Mouse (Mus musculus) regulatory T cell (primary cell): ENCODE measurements around the gene Zbed3.
"Not testable (repeated sequence)": the region's sequence is repeated elsewhere in the genome, so short reads cannot be mapped to it uniquely, and the experiment has no call there.

Experiments used
- in situ Hi-C: fragments of 300-600 bp; cut with MboI, MseI; formaldehyde crosslinking; loops from one replicate; pipeline ENCODE4 v1.15.1; 2025; ENCODE audit warnings: high pct_unique_total_duplicates

Gene Zbed3

DNA sequence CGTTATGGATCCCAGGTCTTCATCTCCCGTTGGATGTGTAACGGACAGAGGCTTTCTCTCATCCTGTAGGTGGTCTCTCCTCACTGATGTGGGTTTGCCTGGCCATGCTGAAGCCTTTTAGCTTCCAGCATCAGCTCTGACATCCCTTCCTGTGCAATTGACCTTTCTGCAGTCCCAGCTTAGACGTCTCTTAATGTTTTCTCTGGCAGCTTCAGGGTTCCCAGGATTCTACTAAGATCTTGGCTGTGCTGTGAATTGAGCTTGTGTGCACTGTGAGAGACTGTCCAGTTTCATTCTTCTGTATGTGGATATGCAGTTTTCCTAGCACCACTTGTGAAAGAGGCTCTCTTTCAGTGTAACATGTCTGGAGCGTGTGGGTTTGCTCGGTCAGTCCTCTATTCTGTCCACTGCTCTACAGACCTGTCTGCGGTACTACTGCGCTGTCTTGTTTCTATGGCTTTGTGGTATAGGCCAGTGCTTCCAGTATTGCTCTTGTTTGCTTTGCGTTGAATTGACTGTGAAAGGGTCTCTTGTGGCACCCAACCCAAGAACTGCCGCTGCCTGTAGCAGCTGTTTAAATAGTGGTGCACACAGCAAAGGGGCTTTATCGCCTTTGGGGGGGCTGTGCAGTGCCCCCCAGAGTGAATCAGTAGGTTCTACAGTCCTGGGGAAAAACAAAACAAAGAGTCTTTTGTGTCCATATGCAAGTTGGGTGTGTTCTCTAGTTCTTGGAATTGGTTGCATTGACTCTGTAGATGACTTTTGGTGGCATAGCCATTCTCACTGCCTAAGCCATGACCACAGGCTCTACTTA, 8.9 kb downstream of the Zbed3 start:
- in situ Hi-C loops, result no loop called here

DNA sequence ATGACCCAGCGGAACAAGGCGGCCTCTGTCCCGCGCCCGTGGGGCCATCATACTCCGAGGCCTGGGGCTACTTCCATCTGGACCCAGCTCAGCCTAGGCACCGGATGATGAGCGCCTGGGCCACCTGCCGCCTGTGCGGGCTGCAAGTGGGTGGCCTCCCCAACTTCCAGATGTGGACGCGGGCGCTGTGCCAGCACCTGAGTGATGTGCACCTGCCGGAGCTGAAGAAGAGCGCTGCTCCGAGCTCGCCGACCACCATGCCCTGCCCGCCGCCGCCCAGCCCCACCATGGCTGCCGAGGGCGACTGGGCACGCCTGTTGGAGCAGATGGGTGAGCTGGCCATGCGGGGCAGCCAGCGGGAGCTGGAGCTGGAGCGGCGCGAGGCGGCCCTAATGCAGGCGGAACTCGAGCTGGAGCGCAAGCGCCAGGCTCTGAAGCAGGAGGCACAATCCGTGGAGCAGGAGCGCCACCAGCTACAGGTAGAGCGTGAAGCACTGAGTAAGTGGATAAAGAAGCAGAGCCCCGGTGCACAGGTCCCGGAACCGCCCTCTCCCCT, 12.8 kb downstream of the Zbed3 start:
- in situ Hi-C loops, result no loop called here

DNA sequence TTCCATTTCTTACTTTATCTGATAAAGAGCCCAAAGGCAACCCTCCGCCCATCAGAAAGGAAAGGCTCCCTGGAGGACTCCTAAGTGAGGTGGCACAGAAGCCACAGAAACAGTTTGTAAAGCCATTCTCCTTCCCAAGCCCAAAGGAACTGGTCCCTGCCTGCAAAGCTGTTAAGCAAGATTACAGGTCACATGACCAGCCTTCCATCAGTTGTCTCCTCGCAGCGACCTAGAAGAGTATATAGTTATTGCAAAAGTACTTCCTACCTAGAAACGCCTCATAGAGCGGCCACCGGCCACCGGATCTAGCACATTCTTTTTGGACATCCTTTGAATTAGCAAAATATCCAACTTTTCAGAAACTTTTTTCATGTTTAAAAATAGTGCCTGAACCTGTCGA, 20.1 kb downstream of the Zbed3 start:
- in situ Hi-C loops, result no loop called here

DNA sequence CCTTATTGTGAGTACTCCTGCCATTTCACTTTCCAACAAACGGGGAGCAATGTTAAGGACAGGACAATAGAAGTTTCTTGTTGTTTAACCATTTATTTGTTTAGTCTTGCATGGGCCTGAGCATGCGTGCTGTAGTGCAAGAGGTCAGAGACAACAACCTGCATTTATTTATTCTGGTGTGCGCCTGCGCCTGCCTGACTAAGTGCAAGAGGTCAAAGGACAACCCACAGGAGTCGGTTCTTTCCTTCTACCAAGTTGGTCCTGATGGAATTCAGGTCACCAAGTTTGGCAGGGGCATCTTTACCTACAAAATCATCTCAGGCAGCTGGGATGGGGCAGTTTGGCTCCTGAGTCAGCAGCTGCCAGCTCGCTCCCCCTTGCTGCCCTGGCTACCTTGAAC, 22.5 kb downstream of the Zbed3 start:
- in situ Hi-C loops, result no loop called here

DNA sequence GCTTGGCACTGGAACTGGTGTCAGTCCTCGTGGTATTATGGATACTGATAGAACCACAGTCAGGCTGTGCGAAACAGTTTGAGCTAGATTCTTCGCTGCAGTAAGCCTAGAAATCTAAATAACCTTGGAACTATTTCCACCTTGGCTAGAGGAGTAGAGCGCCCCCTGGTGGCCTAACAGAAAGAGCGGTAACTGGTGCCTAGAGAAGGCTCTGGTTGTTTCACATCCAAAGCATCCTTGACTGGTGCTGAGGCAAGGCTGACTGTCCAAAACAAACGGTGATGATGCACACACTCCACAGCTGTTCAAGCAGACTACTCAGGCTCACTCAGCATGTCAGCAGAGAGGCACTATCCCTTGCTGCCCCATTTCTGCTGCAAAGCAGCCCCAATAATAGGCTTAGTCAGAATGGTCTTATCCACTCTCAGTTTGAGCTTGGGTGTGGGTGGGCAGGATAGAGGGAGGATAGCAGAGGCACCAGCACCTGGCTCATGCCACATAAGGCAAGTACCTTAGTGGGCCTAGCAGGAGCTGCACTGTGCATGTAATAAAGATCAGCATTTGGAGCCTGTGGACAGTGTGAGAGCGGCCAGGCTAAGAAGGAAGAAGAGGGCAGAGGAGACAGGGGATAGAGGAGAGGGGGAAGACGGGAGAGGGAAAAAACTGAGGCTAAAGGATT, 23.7 kb downstream of the Zbed3 start:
- in situ Hi-C loops, result no loop called here

DNA sequence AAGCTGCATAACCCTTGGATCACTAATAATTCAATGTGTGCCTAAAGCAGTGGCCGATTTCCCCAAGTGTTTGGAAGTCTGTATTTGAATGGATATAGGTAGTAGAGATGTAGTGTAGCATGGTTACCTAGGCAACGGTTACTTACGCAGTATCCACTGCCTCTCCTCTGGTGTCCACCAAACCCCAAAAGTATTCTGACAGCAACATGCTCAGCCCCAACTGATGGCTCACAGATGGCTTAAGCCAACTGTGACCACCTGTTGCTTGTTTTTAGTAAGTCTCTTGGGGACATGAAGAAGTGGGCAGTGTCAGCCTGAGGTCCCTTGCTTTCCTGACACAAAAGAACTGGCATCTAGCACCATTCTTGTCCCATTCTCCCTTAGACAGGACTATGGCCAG, 25.1 kb downstream of the Zbed3 start:
- in situ Hi-C loops, result no loop called here

DNA sequence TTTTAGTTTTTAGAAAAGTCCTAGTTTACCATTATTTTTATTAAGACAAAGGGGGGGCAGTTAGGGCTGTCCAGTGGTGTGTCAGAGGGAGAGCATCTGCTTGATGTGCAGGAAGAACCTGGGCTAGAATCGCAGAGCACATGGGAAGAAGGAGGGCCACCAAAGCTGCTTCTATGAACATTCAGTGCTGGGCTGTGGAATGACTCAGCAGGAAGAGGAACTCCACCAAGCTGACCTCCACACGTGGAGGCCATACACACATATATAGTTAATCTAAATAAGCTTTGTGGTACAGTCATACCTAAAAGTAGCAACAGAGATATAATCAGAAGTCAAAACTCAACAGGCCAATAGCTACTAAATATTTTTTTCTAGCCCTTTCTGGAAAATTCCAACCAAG, 34.8 kb downstream of the Zbed3 start:
- in situ Hi-C loops, result loop anchor here (25.0 kb wide), 1 partner anchor 1779 kb away; the partner anchor contains the start of genes Gfm2 and Nsa2

DNA sequence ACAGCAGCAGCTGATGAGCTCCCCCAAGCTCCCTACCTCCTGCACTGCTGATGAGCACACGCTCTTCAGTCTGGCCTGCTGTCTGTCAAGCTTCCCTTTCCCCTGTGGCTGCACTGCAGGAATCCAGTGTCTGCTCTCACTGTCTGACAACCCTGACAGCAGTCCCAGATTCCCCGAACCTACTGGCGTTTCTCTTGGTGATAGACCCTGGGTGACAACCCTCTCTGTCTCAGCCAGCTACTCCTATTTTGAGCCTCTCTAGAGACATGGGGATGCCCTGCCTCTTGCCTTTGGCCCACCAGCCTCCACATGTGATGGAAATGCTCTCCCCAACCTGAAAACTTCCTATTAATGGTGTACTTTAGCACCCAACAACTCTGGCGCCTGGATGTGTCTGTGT, 40.0 kb downstream of the Zbed3 start:
- in situ Hi-C loops, result loop anchor here (25.0 kb wide), 1 partner anchor 1774 kb away; the partner anchor contains the start of genes Gfm2 and Nsa2

DNA sequence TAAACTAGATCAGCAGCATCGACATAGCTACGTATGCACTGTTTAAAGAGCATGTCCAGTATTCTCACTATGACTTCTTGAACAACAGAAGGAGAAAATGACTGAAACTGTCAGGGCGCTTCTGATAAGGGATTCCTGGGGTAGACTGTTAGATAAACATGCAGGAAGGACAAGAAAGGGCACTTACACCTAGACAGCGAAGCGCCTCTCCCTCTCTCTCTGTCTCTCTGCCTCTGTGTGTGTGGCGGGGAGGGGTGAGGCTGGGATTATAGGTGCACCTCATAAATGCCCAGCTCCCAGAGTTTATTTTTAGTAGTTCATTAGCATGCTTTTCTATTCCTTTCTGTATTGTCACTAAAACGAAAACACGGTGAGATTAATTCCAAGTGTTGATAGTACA, 42.9 kb downstream of the Zbed3 start:
- in situ Hi-C loops, result loop anchor here (25.0 kb wide), 1 partner anchor 1771 kb away; the partner anchor contains the start of genes Gfm2 and Nsa2

DNA sequence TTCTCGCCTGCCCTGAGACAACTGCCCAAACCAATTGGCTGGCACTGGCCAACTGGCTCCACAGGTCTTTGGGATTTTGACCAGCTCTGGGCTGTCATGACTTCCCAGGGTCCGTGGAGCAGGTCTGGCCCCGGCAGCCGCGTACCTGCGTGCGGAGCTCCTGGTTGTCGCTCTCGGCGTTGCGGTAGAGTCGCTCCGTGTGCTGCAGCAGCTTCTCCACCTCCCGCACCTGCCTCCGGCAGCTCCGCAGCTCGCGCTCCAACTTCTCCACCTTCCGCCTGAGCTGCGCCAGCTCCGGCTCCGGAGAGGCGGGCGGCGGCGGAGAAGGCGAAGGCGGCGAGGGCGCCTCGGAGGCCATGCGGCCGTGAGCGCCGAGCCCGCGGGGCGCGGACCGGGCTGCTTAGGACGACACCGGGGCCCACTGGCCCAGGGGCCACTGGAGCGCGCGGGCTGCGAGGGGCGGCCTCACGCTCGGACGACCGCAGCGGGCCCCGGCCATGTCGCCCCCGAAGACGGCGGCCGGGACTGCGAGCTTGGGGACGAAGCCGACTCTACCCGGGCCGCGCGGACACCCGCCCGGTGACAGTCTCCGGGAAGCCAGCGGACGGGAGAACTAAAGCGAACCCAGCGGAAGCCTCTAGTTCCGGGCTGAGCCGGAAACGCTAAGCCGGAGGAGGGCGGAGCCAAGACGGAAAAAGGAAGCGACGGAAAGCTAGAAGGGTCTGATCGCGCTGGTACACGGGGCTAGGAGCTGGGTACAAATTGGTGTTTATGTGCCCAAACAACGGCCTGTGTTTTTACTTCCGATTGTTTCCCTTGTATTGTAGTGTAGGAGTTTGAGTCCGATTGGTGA, 51.5 kb downstream of the Zbed3 start, which contains the start of gene Aggf1:
Aggf1 (minus strand) TSS at position 652 of the 853 bp plus-strand sequence.
- in situ Hi-C loops, result loop anchor here (25.0 kb wide), 1 partner anchor 1762 kb away; the partner anchor contains the start of genes Gfm2 and Nsa2

DNA sequence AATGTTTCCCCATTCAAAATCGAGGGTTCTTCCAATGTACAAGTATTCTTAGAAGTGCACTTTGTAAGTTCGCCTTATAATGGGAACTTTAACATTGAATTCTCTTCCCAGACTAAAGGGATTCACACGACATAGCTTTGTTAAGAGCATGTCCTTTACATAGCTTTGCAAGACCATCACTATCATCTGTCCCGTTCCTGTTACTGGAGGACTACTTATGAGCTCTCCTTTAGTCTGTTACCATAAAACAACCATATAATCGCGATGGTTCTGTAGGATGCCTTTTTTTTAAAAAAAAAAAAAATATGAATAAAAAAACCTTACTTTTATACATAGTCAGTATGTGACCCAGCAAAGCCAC, 52.1 kb downstream of the Zbed3 start:
- in situ Hi-C loops, result no loop called here

DNA sequence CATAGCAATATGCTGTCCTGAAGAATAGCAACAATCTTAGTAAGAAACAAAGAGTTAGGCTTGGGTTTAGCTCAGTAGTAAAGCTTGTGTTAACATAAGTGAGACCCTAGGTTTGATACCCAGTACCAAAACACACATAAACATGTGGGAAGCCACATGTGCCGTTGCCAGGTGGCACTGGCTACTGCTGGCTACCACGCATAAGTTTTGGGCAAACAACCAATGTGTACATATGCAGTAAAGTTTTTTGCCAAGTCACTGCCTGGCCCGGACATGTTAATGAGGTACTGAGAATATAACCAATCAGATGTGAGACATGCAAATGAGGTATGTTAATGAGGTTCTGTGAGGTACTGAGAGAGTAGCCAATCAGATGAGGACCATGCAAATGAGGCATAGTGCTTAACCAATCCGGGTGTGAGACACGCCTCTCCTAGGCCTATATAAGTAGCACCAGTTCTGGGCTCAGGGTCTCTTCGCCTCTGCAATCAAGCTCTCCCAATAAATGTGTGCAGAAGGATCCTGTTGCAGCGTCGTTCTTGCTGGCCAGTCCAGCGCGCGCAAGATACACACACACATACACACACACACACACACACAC, 53.4 kb downstream of the Zbed3 start:
- in situ Hi-C loops, result not testable (repeated sequence)

DNA sequence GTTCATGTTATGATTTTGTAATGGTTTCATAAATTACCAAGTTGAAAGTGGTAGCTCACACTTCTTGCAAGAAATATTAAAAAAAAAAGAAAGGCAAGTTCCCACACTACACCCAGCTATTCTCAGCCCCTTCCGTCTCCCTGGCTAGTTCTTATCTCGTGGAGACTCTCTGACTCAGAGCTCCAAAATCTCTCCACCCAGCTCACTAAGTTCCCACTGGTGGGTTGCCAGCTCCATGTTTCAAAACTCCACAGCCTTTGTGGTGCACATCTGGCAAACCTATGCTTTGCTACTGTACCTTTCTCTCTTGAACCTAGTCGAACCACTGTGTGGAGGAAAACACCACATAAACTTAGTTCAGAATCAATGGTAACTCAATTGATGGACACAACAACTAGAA, 55.3 kb downstream of the Zbed3 start:
- in situ Hi-C loops, result no loop called here

DNA sequence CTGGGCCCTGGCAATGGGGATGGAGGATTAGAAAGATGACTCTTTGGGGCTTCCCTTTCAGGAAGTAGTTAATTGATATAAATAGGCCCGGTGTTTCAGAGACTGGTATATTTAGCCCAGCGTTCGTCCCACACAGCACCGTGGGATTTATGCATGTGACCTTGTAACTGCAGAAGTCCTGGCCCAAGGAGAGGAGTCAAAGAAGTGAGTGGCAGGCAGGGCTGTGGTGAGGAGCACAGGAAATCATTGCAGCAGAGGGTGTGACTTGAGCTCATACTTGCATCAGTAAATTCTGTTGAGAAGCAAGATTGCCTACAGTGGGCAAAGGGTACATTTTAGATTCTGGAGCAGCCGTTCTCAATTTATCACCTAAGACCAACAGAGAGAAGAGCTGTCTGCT, 59.0 kb downstream of the Zbed3 start:
- in situ Hi-C loops, result no loop called here
